Mouse (Mus musculus): ENCODE data around the gene Fam151b.

Gene Fam151b

DNA sequence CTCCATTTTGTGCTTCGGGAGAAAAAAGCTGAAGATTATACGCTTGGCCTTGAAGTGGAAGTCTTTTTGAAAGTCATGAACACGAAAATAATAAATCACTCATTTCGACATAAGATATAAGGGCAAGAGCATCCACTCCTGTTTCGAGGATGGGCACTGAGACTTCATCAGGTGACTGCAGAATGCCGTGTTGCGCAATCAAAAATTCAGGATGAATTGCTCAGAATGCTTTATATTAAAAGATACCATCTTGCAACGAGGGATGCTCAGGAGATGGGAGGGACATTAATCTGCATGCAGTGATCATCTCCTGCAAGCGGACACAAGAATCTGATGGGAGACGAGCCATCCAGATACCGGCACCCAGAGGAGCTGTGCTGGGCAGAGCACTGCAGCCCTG, 64.2 kb downstream of the Fam151b start:
- DNase-seq (ENCODE audit: low spot score in 2 of 2), result no peak

DNA sequence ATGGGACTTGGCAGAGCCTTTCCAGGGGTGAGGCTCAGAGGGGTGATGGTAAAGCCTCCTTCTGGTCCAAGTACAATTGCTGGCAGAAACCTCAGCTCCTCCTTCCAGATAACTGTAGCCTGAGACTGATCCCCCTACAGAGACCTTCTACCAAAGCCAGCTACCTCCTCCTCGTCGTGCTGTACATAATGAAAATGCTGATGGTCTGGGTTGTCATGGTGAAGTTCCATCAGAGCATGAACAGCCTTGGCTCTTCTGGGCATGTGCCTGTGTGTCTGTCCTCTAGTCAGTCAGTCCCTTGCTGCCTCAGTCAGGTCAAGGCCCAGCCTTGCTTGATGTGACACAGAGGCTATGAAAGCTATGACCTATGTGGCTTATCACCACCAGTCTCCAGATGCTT, 73.3 kb downstream of the Fam151b start:
- no peak for DNase-seq (ENCODE audit: low spot score in 2 of 2)

DNA sequence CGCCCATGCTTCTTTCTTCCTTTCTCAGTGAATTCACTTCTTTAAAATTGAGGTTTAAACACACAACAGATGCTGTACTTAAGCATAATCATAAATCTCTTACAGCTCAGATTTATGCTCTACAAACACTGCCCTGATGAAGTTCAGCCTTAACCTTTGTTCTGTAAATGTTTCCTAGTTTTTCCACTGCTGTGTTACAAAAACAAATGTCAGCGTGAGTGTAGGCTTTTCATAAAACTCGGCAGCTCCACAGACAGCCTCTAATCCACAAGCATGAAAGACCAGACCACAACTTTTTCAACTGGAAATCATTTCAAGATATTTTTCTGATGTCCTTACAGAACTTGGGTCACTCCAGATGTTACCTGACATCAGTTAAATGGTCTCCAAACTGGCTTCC, 80.3 kb downstream of the Fam151b start:
- DNase-seq (ENCODE audit: low spot score in 2 of 2), result no peak

DNA sequence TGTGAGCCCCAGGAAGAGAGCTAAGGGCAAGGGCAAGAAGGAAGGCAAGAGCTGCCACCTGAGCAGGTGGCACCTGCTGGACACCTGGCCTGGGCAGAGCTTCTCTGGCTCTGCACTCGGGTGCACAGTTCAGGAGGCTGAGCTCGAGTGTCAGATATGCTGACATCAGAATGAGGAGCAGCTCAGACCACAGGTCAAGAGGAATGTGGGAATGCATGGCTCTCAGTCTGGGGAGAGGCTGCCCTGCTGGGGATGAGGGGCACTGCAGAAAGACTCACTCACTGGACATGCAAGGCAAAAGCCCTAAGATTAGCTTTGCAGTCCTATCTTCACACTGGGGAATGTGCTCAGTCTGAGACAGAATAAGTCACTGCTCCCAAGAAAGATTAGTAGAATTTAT, 81.8 kb downstream of the Fam151b start:
- DNase-seq (ENCODE audit: low spot score in 2 of 2), result no peak
